Mouse (Mus musculus): ENCODE measurements at regions not wholly inside any gene's neighbourhood (a gene's known extent, or its start where the extent isn't known, plus 50 kb on each side); places are given as distances from the start of the nearest gene placed in this dataset.

GRCm38 (mm10) chr6:82143496-82143895 lies 102.7 kb downstream of the Eva1a start:
- H3K4me1 ChIP-seq (ENCODE audit: insufficient read depth), result no peaks in the 10 kb centered on the region
- H3K27ac ChIP-seq (ENCODE audit: low read depth, low read length), result no peak overlapping the region
- DNase-seq (no peak), ATAC-seq (no peak)
- H3K4me2 ChIP-seq (ENCODE audit: low read depth), result no peak overlapping the region
- H3K9me3 ChIP-seq (ENCODE audit: low read length), result no peaks in the 10 kb centered on the region
- H3K36me3 ChIP-seq (ENCODE audit: insufficient read depth), result no peaks in the 10 kb centered on the region
- no peak overlapping the region for H3K4me3 ChIP-seq (ENCODE audit: low read depth, low read length)
- no peaks in the 10 kb centered on the region for H3K27me3 ChIP-seq (ENCODE audit: insufficient read depth, low read length)
- WGBS, result 89% methylated on average over 6 of the region's 6 CpGs
- no peak for TF ChIP-seq CTCF (IDR thresholded peaks at IDR 0.05; ENCODE audit: low read depth)
- H3K9ac ChIP-seq, result no peak overlapping the region

DNA sequence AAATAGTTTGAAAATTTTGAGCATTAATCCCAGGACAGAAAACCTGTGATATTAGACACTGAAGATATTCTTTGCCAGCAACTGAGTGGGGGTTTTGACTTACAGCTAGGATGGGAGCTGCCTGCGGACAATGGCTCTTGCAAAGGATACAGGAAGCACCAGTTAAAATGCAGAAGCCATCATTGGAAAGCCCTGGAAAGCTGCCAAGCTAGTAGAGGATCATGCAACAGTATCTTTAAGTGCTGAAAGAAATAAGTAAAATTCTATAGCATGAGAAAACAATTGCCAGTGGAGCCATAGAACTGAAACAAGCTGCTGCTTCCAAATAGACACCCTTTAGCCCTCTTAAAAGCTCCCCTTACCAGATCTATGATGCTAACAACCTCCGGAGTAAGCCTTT lies 109.2 kb downstream of the Eva1a start:
- no peaks in the 10 kb centered on the region for H3K36me3 ChIP-seq (ENCODE audit: insufficient read depth)
- WGBS, result 69% methylated on average over 2 of the region's 2 CpGs
- ATAC-seq, result no peak
- no peak overlapping the region for H3K4me2 ChIP-seq (ENCODE audit: low read depth)
- no peak for TF ChIP-seq CTCF (IDR thresholded peaks at IDR 0.05; ENCODE audit: low read depth)
- no peaks in the 10 kb centered on the region for H3K9me3 ChIP-seq (ENCODE audit: low read length)
- no peak for DNase-seq
- no peaks in the 10 kb centered on the region for H3K27me3 ChIP-seq (ENCODE audit: insufficient read depth, low read length)
- no peak overlapping the region for H3K4me3 ChIP-seq (ENCODE audit: low read depth, low read length)
- H3K27ac ChIP-seq (ENCODE audit: low read depth, low read length), result no peak overlapping the region
- no peak overlapping the region for H3K9ac ChIP-seq
- no peaks in the 10 kb centered on the region for H3K4me1 ChIP-seq (ENCODE audit: insufficient read depth)

- Histone ChIP-seq H3K9ac (no peak overlapping the region), H3K4me2 (ENCODE audit: low read depth) (no peak overlapping the region), H3K27ac (ENCODE audit: low read depth, low read length) (no peak overlapping the region), H3K4me3 (ENCODE audit: low read depth, low read length) (no peak overlapping the region), H3K9me3 (ENCODE audit: low read length) (no peaks in the 10 kb centered on the region), H3K27me3 (ENCODE audit: insufficient read depth, low read length) (no peaks in the 10 kb centered on the region), H3K36me3 (ENCODE audit: insufficient read depth) (no peaks in the 10 kb centered on the region), H3K4me1 (ENCODE audit: insufficient read depth) (no peaks in the 10 kb centered on the region)
- DNase-seq, result no peak
- TF ChIP-seq CTCF (IDR thresholded peaks at IDR 0.05; ENCODE audit: low read depth), result no peak
- ATAC-seq, result no peak
- WGBS, result 66% methylated on average over 5 of the region's 5 CpGs
These were observed 129.7 kb downstream of the Eva1a start for GRCm38 (mm10) chr6:82170349-82171080.

DNA sequence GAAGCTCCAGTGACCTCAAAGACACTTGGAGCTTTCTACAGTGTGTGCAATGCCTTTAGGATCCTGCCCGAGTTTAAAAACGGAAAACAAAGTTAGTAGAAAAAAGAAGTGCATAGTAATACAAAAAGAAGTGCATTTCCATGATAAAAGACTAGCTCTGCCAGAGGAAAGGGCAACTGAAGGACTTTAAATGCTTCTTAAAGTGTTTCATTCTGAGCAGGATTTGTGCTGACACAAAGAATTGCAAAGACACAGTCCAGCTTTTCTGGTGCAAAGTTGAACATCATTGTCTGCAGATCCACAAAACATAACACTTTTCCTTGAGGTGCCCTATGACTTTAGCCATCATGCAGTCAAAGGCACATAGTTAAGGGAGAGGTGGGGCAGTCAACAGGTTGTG lies 134.1 kb downstream of the Eva1a start:
- no peaks in the 10 kb centered on the region for H3K4me1 ChIP-seq (ENCODE audit: insufficient read depth)
- no peak for TF ChIP-seq CTCF (IDR thresholded peaks at IDR 0.05; ENCODE audit: low read depth)
- DNase-seq (no peak), ATAC-seq (no peak)
- H3K27me3 ChIP-seq (ENCODE audit: insufficient read depth, low read length), result no peaks in the 10 kb centered on the region
- H3K9me3 ChIP-seq (ENCODE audit: low read length), result no peaks in the 10 kb centered on the region
- WGBS, result 14% methylated on average over 2 of the region's 2 CpGs
- H3K9ac ChIP-seq, result no peak overlapping the region
- no peak overlapping the region for H3K4me3 ChIP-seq (ENCODE audit: low read depth, low read length)
- no peaks in the 10 kb centered on the region for H3K36me3 ChIP-seq (ENCODE audit: insufficient read depth)
- H3K27ac ChIP-seq (ENCODE audit: low read depth, low read length), result no peak overlapping the region
- no peak overlapping the region for H3K4me2 ChIP-seq (ENCODE audit: low read depth)

DNA sequence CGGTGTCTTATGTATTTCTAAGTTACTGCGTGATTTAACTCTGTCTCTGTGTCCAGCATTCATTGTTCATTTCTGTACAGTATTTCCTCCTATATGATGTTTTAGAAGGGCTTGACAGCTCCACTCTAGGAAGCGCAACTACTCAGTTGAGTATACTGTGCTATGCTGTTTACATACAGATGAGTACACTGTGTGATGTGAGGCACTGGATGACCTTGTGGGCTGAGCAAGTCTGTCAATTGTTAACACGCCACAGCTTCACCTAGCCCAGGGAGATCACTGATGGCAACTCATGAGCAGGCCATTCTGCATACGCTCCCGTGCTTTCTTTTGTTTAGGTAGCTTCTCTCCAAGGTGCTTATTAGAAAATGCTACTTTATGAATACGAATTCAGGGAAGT lies 159.3 kb downstream of the Eva1a start:
- Histone ChIP-seq H3K27ac (ENCODE audit: low read depth, low read length) (no peak overlapping the region), H3K4me3 (ENCODE audit: low read depth, low read length) (no peak overlapping the region), H3K4me1 (ENCODE audit: insufficient read depth) (no peaks in the 10 kb centered on the region), H3K9ac (no peak overlapping the region), H3K27me3 (ENCODE audit: insufficient read depth, low read length) (no peaks in the 10 kb centered on the region), H3K36me3 (ENCODE audit: insufficient read depth) (no peaks in the 10 kb centered on the region), H3K4me2 (ENCODE audit: low read depth) (no peak overlapping the region), H3K9me3 (ENCODE audit: low read length) (no peaks in the 10 kb centered on the region)
- DNase-seq (no peak), ATAC-seq (no peak)
- no peak for TF ChIP-seq CTCF (IDR thresholded peaks at IDR 0.05; ENCODE audit: low read depth)
- WGBS, result 93% methylated on average over 7 of the region's 7 CpGs

DNA sequence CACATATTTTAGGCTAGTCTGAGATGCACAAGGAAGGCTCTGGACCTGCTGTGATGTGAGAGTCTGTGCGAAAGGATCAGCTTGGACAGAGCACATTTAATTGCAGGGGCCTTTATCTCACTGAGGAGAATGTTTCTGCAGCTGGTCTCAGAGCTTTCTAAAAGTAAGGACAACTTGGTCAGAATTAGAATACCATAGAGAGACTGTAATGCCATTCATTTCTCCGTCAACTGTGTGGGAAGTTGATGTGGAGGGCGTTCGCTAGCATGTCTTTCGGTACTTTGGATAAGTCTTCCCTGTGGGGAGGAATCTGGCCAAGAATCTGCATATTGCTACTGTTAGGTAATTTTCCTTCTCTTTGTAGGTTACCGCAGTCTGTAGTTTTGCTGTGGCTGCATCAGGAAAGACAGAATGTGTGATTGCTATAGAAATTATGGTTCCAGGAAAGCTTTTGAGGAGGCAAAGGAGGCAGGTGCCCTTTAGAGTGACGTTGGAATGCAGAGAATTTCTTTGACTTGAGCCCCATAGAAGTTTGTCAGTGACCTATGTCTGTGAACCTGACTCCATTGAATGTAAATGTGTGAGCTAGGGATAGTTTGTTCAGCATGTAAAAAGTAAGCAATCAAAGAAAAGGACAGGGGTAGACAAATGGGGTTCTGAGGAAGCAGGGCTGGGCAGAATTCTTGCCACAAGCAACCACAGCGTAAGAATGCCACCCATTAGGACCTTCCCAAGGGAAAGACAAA lies 164.2 kb downstream of the Eva1a start:
- no peak for ATAC-seq
- Histone ChIP-seq H3K4me1 (ENCODE audit: insufficient read depth) (no peaks in the 10 kb centered on the region), H3K4me2 (ENCODE audit: low read depth) (no peak overlapping the region), H3K27ac (ENCODE audit: low read depth, low read length) (no peak overlapping the region), H3K4me3 (ENCODE audit: low read depth, low read length) (no peak overlapping the region), H3K9me3 (ENCODE audit: low read length) (no peaks in the 10 kb centered on the region), H3K36me3 (ENCODE audit: insufficient read depth) (no peaks in the 10 kb centered on the region), H3K9ac (no peak overlapping the region), H3K27me3 (ENCODE audit: insufficient read depth, low read length) (no peaks in the 10 kb centered on the region)
- WGBS, result 78% methylated on average over 8 of the region's 8 CpGs
- TF ChIP-seq CTCF (IDR thresholded peaks at IDR 0.05; ENCODE audit: low read depth), result no peak
- DNase-seq, result no peak

DNA sequence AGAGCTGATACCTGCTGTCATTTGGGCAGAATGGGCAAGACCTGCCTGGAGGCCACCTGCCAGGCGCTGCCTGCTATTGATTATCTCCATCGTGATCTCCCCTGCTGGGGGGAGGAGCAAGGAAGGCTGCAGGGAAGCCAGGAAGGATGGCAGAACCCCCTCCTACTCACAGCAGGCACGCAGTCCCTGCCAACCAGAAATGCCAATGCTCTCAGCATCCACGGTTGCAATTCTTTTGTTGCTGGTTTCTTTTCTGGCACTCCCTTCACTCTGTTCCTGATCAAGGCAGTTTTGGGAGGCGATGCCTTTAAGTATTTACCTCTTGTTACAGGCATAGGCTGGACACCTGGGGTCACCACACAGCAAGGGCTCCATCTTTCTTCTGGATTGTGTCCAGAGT lies 164.3 kb upstream of the Tacr1 start:
- no peak for TF ChIP-seq CTCF (IDR thresholded peaks at IDR 0.05; ENCODE audit: low read depth)
- no peaks in the 10 kb centered on the region for H3K36me3 ChIP-seq (ENCODE audit: insufficient read depth)
- no peaks in the 10 kb centered on the region for H3K9me3 ChIP-seq (ENCODE audit: low read length)
- ATAC-seq (peak; percentile 73), DNase-seq (peak; percentile 64)
- 19% methylated on average over 5 of the region's 5 CpGs for WGBS
- no peak overlapping the region for H3K4me3 ChIP-seq (ENCODE audit: low read depth, low read length)
- H3K4me2 ChIP-seq (ENCODE audit: low read depth), result no peak overlapping the region
- H3K27me3 ChIP-seq (ENCODE audit: insufficient read depth, low read length), result no peaks in the 10 kb centered on the region
- H3K9ac ChIP-seq, result no peak overlapping the region
- no peaks in the 10 kb centered on the region for H3K4me1 ChIP-seq (ENCODE audit: insufficient read depth)
- no peak overlapping the region for H3K27ac ChIP-seq (ENCODE audit: low read depth, low read length)

Measured in forebrain, postnatal 0 days (tissue).